23 mouse cellular contexts compared by ENCODE assay signal in the genomic region with DNA sequence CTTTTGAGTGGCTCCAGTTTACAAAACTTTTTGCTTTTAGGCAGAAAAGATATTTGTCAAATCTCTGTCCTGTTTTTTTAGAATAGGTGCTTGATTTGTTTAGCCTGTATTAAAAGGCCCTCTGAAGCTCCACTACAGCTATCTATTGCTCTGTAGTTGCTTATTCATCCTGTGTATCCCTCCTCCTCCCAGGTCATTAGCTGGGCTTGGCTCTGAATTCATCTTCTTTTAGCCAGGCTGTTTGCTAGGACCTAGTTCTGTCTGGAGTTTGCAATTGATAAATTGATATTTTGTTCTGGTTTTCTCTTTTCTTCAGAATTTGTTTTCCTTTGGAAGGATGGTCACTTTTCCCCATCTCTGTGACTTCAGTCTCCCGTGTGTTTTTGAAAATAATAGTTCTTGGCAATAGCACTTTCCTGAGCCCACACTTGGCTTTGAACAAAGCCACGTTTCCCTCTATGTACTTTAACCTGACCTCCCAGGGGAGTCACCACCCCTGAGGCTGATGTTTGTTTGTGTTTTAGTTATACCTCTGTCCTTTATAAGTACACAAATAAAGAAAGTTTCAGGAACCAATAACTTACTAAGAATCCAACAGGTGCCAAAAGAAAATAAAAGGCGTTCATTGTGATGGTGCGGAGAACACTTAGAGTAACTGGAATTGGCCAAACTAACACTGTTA. TPM values are rescaled to one million over a fixed set of nuclear protein-coding genes. Genes with fewer than 3 reads are reported as not detected.
DNase-seq lines count a peak whose midpoint lies in the region; ATAC-seq and TF ChIP-seq lines count a peak whose summit lies in the region.
"Had no signal": no experiment of that assay in that cellular context is flagged by ENCODE, and none has a peak within 500 bp of the region (broad histone marks: within the 10 kb centered on the region; RNA-seq: fewer than 3 reads in every experiment).

No protein-coding gene starts in this region.

- no peak overlapping the region for H3K4me2 ChIP-seq in kidney, embryonic 15.5 days
- H3K4me2 ChIP-seq in lung, postnatal 0 days (replicated peaks; ENCODE audit: low read depth, low read length) = no peak overlapping the region
- H3K4me2 ChIP-seq in intestine, postnatal 0 days (replicated peaks; ENCODE audit: low read depth) = no peak overlapping the region
- H3K4me2 ChIP-seq: embryonic facial prominence, embryonic 13.5 days; forebrain, embryonic 12.5 days; heart, embryonic 13.5 days; hindbrain, embryonic 12.5 days had no signal

- H3K27ac ChIP-seq in gastrocnemius, adult 2 months = peak overlapping the region; percentile 75
- no peak overlapping the region for H3K27ac ChIP-seq in kidney, embryonic 15.5 days
- H3K27ac ChIP-seq in lung, postnatal 0 days (ENCODE audit: low read length) = no peak overlapping the region
- H3K27ac ChIP-seq in intestine, postnatal 0 days (ENCODE audit: low read depth, low read length) = no peak overlapping the region
- H3K27ac ChIP-seq: embryonic facial prominence, embryonic 13.5 days; forebrain, embryonic 12.5 days; heart, embryonic 13.5 days; hindbrain, embryonic 12.5 days had no signal

- 84% methylated on average over 4 of the region's 4 CpGs for WGBS in kidney, embryonic 15.5 days
- WGBS in lung, postnatal 0 days = 80% methylated on average over 4 of the region's 4 CpGs
- WGBS in intestine, postnatal 0 days = 83% methylated on average over 4 of the region's 4 CpGs

- DNase-seq in gastrocnemius, adult 2 months = no peak
- DNase-seq in gastrocnemius, postnatal 25 days = no peak
- peak; percentile 19 to 33 for DNase-seq in kidney, postnatal 36 days
- peak; percentile 27 for DNase-seq in lung, postnatal 0 days (ENCODE audit: low spot score)
- DNase-seq in lung, postnatal 10 days = no peak
- DNase-seq in NIH3T3 (ENCODE audit: low read depth) = peak; percentile 14
- DNase-seq: adrenal gland, postnatal 10 days; B cell, adult 2 months; cerebellum, adult 18-20 months; cerebellum, adult 9-11 months; cerebellum, postnatal 36 days; gastrocnemius, postnatal 14 days; heart, postnatal 4 days had no signal

- H3K4me1 ChIP-seq in kidney, embryonic 15.5 days = no peaks in the 10 kb centered on the region
- no peaks in the 10 kb centered on the region for H3K4me1 ChIP-seq in lung, postnatal 0 days (ENCODE audit: insufficient read depth, low read depth, low read length)
- H3K4me1 ChIP-seq in intestine, postnatal 0 days (replicated peaks; ENCODE audit: control insufficient read depth, insufficient read depth, low read length) = no peaks in the 10 kb centered on the region
- H3K4me1 ChIP-seq: embryonic facial prominence, embryonic 13.5 days had no signal

- no peak overlapping the region for H3K9ac ChIP-seq in kidney, embryonic 15.5 days
- H3K9ac ChIP-seq in lung, postnatal 0 days (replicated peaks; ENCODE audit: low read depth) = no peak overlapping the region
- no peak overlapping the region for H3K9ac ChIP-seq in intestine, postnatal 0 days (ENCODE audit: low read depth, low read length)
- H3K9ac ChIP-seq: embryonic facial prominence, embryonic 13.5 days; forebrain, embryonic 12.5 days; heart, embryonic 13.5 days; hindbrain, embryonic 12.5 days had no signal

- intact Hi-C loops in gastrocnemius, adult 2 months (cut with DNase I) = no loop called here

- no peaks in the 10 kb centered on the region for H3K36me3 ChIP-seq in kidney, embryonic 15.5 days
- no peaks in the 10 kb centered on the region for H3K36me3 ChIP-seq in lung, postnatal 0 days (ENCODE audit: insufficient read depth, low read length)
- H3K36me3 ChIP-seq in intestine, postnatal 0 days (ENCODE audit: control insufficient read depth, insufficient read depth) = no peaks in the 10 kb centered on the region
- H3K36me3 ChIP-seq: embryonic facial prominence, embryonic 13.5 days; forebrain, embryonic 12.5 days; G1E; heart, embryonic 13.5 days; hindbrain, embryonic 12.5 days had no signal

- ATAC-seq in kidney, embryonic 15.5 days (replicated peaks; ENCODE audit: low FRiP score) = no peak
- ATAC-seq in lung, postnatal 0 days = no peak
- ATAC-seq in intestine, postnatal 0 days = no peak
- ATAC-seq: CD4-positive, CD25-positive, alpha-beta regulatory T cell, adult 4 months; forebrain, embryonic 16.5 days had no signal

- H3K27me3 ChIP-seq in kidney, embryonic 15.5 days = no peaks in the 10 kb centered on the region
- no peaks in the 10 kb centered on the region for H3K27me3 ChIP-seq in lung, postnatal 0 days (replicated peaks; ENCODE audit: insufficient read depth, low read length)
- H3K27me3 ChIP-seq in intestine, postnatal 0 days (replicated peaks; ENCODE audit: control insufficient read depth, insufficient read depth, low read length) = no peaks in the 10 kb centered on the region
- H3K27me3 ChIP-seq: embryonic facial prominence, embryonic 13.5 days; forebrain, embryonic 12.5 days; heart, embryonic 13.5 days; hindbrain, embryonic 12.5 days had no signal

- no peak for TF ChIP-seq EP300 in lung, postnatal 0 days (IDR thresholded peaks at IDR 0.05)

- no peaks in the 10 kb centered on the region for H3K9me3 ChIP-seq in kidney, embryonic 15.5 days (replicated peaks)
- H3K9me3 ChIP-seq in lung, postnatal 0 days (ENCODE audit: low read length) = no peaks in the 10 kb centered on the region
- no peaks in the 10 kb centered on the region for H3K9me3 ChIP-seq in intestine, postnatal 0 days (ENCODE audit: control insufficient read depth)
- H3K9me3 ChIP-seq: embryonic facial prominence, embryonic 13.5 days; forebrain, embryonic 12.5 days; G1E; heart, embryonic 13.5 days; hindbrain, embryonic 12.5 days had no signal

- H3K4me3 ChIP-seq in gastrocnemius, adult 2 months = no peak overlapping the region
- no peak overlapping the region for H3K4me3 ChIP-seq in kidney, embryonic 15.5 days (replicated peaks)
- no peak overlapping the region for H3K4me3 ChIP-seq in lung, postnatal 0 days (ENCODE audit: low read depth, low read length)
- no peak overlapping the region for H3K4me3 ChIP-seq in intestine, postnatal 0 days (ENCODE audit: low read depth, low read length)
- H3K4me3 ChIP-seq: embryonic facial prominence, embryonic 13.5 days; forebrain, embryonic 12.5 days; heart, embryonic 13.5 days; hindbrain, embryonic 12.5 days had no signal

- no peak for TF ChIP-seq CTCF in gastrocnemius, adult 2 months (IDR thresholded peaks at IDR 0.05)
- no peak for TF ChIP-seq CTCF in lung, postnatal 0 days (IDR thresholded peaks at IDR 0.05)
- TF ChIP-seq CTCF in intestine, postnatal 0 days (IDR thresholded peaks at IDR 0.05; ENCODE audit: low read depth) = no peak

RNA-seq across cellular contexts. Expression of gene Galnt15, which starts 21.0 kb away (rescaled TPM):
- total RNA-seq in gastrocnemius, adult 2 months (2021) = 10 to 100 TPM in 1 of 2 experiments, 1 to 10 TPM in 1; 3.8 to 10.4 TPM
- total RNA-seq in gastrocnemius, postnatal 25 days (2021) = 1 to 10 TPM; 3.2 to 6.9 TPM
- polyA plus RNA-seq in kidney, embryonic 15.5 days (2015; fragmentation: Nextera tagmentation; extraction: Ambion mirVana) = 0.38 and 0.64 TPM in 2 replicates
- 0.44 and 0.73 TPM in 2 replicates for polyA plus RNA-seq in lung, postnatal 0 days (2015; fragmentation: Nextera tagmentation; extraction: Ambion mirVana)
- 0.35 and 0.42 TPM in 2 replicates for polyA plus RNA-seq in intestine, postnatal 0 days (2015; fragmentation: Nextera tagmentation; extraction: Ambion mirVana)
- total RNA-seq: granulocyte monocyte progenitor cell, adult 5-6 weeks had no signal
- polyA plus RNA-seq: CD4-positive, CD25-positive, alpha-beta regulatory T cell, adult 4 months; G1E had no signal

Comparison
In these comparisons a context has a peak if more than half of its experiments do, and no peak if none do; other contexts are left out.
1. DNase-seq: peak in kidney, postnatal 36 days (2 of 2), lung, postnatal 0 days (single experiment) and NIH3T3 (single experiment); none in gastrocnemius, adult 2 months (single experiment), gastrocnemius, postnatal 25 days (single experiment) and lung, postnatal 10 days (single experiment).